Mouse (Mus musculus) liver, postnatal 0 days (tissue): ENCODE data around the gene Med12. TPM values are rescaled to one million over a fixed set of nuclear protein-coding genes. Genes with fewer than 3 reads are reported as not detected.
A peak's percentile ranks its signal among the peaks of the same experiment; 100 is the strongest.

Experiments
- ATAC-seq: fragments of 200-750 bp; cut with Nextera tagmentation; 2 replicates; pipeline ENCODE4 v1.8.0; 2017; ENCODE audit warnings: mild to moderate bottlenecking, moderate library complexity
- DNase-seq: peaks from one replicate; pipeline ENCODE4 v3.0.0-alpha.2; 2016
- H3K27ac ChIP-seq: fragments of 300-500 bp; sonication (generic); 2 replicates; pipeline ENCODE4 v1.5.1; 2014; ENCODE audit warnings: antibody characterized with exemption, moderate library complexity, mild to moderate bottlenecking, low read depth
- H3K27me3 ChIP-seq: fragments of 300-500 bp; sonication (generic); 2 replicates; pipeline ENCODE4 v1.6.1; 2014; ENCODE audit warnings: low read length, control low read depth, mixed read lengths; ENCODE audit not compliant: insufficient read depth
- H3K36me3 ChIP-seq: fragments of 300-500 bp; sonication (generic); replicated peaks from 2 replicates; pipeline ENCODE4 v1.6.1; 2014; ENCODE audit warnings: mild to moderate bottlenecking, control low read depth, low read length, moderate library complexity, mixed read lengths; ENCODE audit not compliant: insufficient read depth
- H3K4me1 ChIP-seq: fragments of 300-500 bp; sonication (generic); 2 replicates; pipeline ENCODE4 v1.6.1; 2014; ENCODE audit warnings: antibody characterized with exemption, mild to moderate bottlenecking, control low read depth; ENCODE audit not compliant: insufficient read depth
- H3K4me2 ChIP-seq: fragments of 300-500 bp; sonication (generic); 2 replicates; pipeline ENCODE4 v1.6.1; 2014; ENCODE audit warnings: low read depth, mild to moderate bottlenecking, low read length, moderate library complexity, mixed read lengths
- H3K4me3 ChIP-seq: fragments of 300-500 bp; sonication (generic); 2 replicates; pipeline ENCODE4 v1.5.1; 2014; ENCODE audit warnings: low read depth, low read length
- H3K9ac ChIP-seq: fragments of 300-500 bp; sonication (generic); replicated peaks from 2 replicates; pipeline ENCODE4 v1.6.1; 2014; ENCODE audit warnings: mild to moderate bottlenecking, moderate library complexity
- H3K9me3 ChIP-seq: fragments of 300-500 bp; sonication (generic); 2 replicates; pipeline ENCODE4 v1.6.1; 2016; ENCODE audit warnings: mild to moderate bottlenecking, control low read depth, low read length, mixed read lengths
- CTCF ChIP-seq: sonication (generic); IDR thresholded peaks from 2 replicates; pipeline ENCODE4 v1.5.1; 2016; ENCODE audit warnings: antibody characterized with exemption, low read depth
- EP300 ChIP-seq: IDR thresholded peaks from 2 replicates; pipeline ENCODE4 v1.6.1; 2016; ENCODE audit warnings: antibody characterized with exemption, low read depth, mild to moderate bottlenecking
- WGBS: fragments of 180-500 bp; shearing (Covaris S2); extraction: QIAGEN DNeasy Blood & Tissue Kit; methylation state at CpG from one replicate; pipeline ENCODE4 v1.1.7; 2014; ENCODE audit not compliant: insufficient replicate concordance; 5-methylcytosine and 5-hydroxymethylcytosine counted together
- polyA plus RNA-seq: library from polyadenylated mRNA; unstranded; fragments of >200 nt; fragmentation: Nextera tagmentation; extraction: Ambion mirVana; gene quantifications from 2 replicates; pipeline ENCODE4 v1.2.1, GENCODE M21; 2015

Med12 gene
- 10.2 and 14.3 TPM in 2 replicates for polyA plus RNA-seq

GRCm38 (mm10) chrX:101273875-101274738 lies at the start of gene Med12:
Med12 (plus strand) TSS chrX:101274030.
- H3K4me1 ChIP-seq, result no peaks in the 10 kb centered on the region
- TF ChIP-seq EP300, result no peak
- no peak for TF ChIP-seq CTCF
- DNase-seq (peak; percentile 91), ATAC-seq (peak; percentile 100)
- H3K9ac ChIP-seq, result peak within 1 kb of the TSS; percentile 79
- peak within 1 kb of the TSS; percentile 69 for H3K27ac ChIP-seq
- peak within 1 kb of the TSS; percentile 69 for H3K4me3 ChIP-seq
- 18% methylated on average over 49 of the region's 54 CpGs for WGBS
- no peaks in the 10 kb centered on the region for H3K27me3 ChIP-seq
- H3K36me3 ChIP-seq, result peaks cover 24% of the 10 kb centered on the region
- no peaks in the 10 kb centered on the region for H3K9me3 ChIP-seq
- H3K4me2 ChIP-seq, result peak within 1 kb of the TSS; percentile 73

DNA sequence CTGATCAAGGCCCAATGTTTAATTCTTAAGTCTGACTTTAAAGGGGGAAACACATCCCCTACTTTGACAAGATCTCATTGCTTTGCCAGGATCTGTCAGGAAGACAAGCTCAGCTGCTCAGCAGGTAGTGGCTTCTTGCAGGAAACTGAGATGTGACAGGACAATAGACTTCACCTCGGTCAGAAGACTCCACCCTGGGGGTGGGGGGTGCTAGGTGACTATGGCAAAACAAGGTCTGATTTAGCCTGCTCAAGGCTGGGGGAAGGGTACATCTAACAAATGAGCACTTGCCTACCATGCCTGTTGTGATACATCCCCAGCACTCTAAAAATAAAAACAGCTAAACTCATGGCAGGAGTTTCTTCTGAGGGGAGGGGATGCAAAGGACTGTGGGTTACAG lies 28.8 kb upstream of the Med12 start:
- no peak for TF ChIP-seq EP300
- no peak for TF ChIP-seq CTCF
- no peak for ATAC-seq
- Histone ChIP-seq H3K9ac (no peak overlapping the region), H3K27ac (no peak overlapping the region), H3K4me1 (no peaks in the 10 kb centered on the region), H3K9me3 (no peaks in the 10 kb centered on the region), H3K27me3 (no peaks in the 10 kb centered on the region), H3K4me3 (no peak overlapping the region), H3K4me2 (no peak overlapping the region), H3K36me3 (no peaks in the 10 kb centered on the region)
- 50% methylated on average over 1 of the region's 1 CpGs for WGBS
- DNase-seq, result no peak

- H3K27ac ChIP-seq, result peak within 1 kb of the TSS; percentile 75
- H3K4me2 ChIP-seq, result peak within 1 kb of the TSS; percentile 83
- peak within 1 kb of the TSS; percentile 64 for H3K4me3 ChIP-seq
- H3K36me3 ChIP-seq, result peaks cover 5% of the 10 kb centered on the region
- DNase-seq (peak; percentile 86), ATAC-seq (peak; percentile 95)
- 20% methylated on average over 47 of the region's 47 CpGs for WGBS
- H3K9me3 ChIP-seq, result no peaks in the 10 kb centered on the region
- H3K9ac ChIP-seq, result peak within 1 kb of the TSS; percentile 69
- TF ChIP-seq EP300, result no peak
- no peaks in the 10 kb centered on the region for H3K4me1 ChIP-seq
- H3K27me3 ChIP-seq, result no peaks in the 10 kb centered on the region
These were observed 19.7 kb upstream of the Med12 start, which contains the start of gene Foxo4 for GRCm38 (mm10) chrX:101253952-101254729. Foxo4 (plus strand) TSS chrX:101254528.

- peak; percentile 18 for DNase-seq
- Histone ChIP-seq H3K4me2 (peak overlapping the region; percentile 83), H3K4me1 (no peaks in the 10 kb centered on the region), H3K27ac (peak overlapping the region; percentile 75), H3K4me3 (peak overlapping the region; percentile 64), H3K9me3 (no peaks in the 10 kb centered on the region), H3K36me3 (peaks cover 5% of the 10 kb centered on the region), H3K27me3 (no peaks in the 10 kb centered on the region), H3K9ac (peak overlapping the region; percentile 69)
- peak; percentile 10 for ATAC-seq
- WGBS, result 19% methylated on average over 22 of the region's 26 CpGs
- TF ChIP-seq CTCF (no peak), EP300 (no peak)
These were observed 19.1 kb upstream of the Med12 start for GRCm38 (mm10) chrX:101254740-101255139.

- no peaks in the 10 kb centered on the region for H3K9me3 ChIP-seq
- TF ChIP-seq CTCF, result peak; percentile 51
- no peak for TF ChIP-seq EP300
- DNase-seq (peak; percentile 44), ATAC-seq (no peak)
- H3K4me1 ChIP-seq, result peaks cover 4% of the 10 kb centered on the region; the same call in 1 of the 2 replicates
- H3K9ac ChIP-seq, result no peak overlapping the region
- 80% methylated on average over 13 of the region's 13 CpGs for WGBS
- no peak overlapping the region for H3K27ac ChIP-seq
- H3K4me2 ChIP-seq, result no peak overlapping the region
- peaks cover 5% of the 10 kb centered on the region for H3K36me3 ChIP-seq
- no peaks in the 10 kb centered on the region for H3K27me3 ChIP-seq
- no peak overlapping the region for H3K4me3 ChIP-seq
These were observed 17.2 kb upstream of the Med12 start for GRCm38 (mm10) chrX:101256603-101257002.
